Mouse (Mus musculus) lung, embryonic 15.5 days (tissue): ENCODE results near the gene Hace1. TPM values are rescaled to one million over a fixed set of nuclear protein-coding genes. Genes with fewer than 3 reads are reported as not detected.
A peak's percentile ranks its signal among the peaks of the same experiment; 100 is the strongest.
"Not testable (repeated sequence)": the region's sequence is repeated elsewhere in the genome, so short reads cannot be mapped to it uniquely, and the experiment has no call there.

Experiments used
- ATAC-seq: fragments of 200-750 bp; cut with Nextera tagmentation; 2 replicates; pipeline ENCODE4 v1.8.0; 2017; ENCODE audit warnings: moderate number of reproducible peaks, borderline replicate concordance; ENCODE audit not compliant: low FRiP score, low TSS enrichment; ENCODE audit errors: extremely low read depth
- H3K27ac ChIP-seq: fragments of 300-500 bp; sonication (generic); 2 replicates; pipeline ENCODE4 v1.5.1; 2015; ENCODE audit warnings: moderate library complexity, mild to moderate bottlenecking, inconsistent platforms
- H3K27me3 ChIP-seq: fragments of 300-500 bp; sonication (generic); 2 replicates; pipeline ENCODE4 v1.6.1; 2015; ENCODE audit warnings: inconsistent platforms
- H3K36me3 ChIP-seq: fragments of 300-500 bp; sonication (generic); 2 replicates; pipeline ENCODE4 v1.6.1; 2015; ENCODE audit warnings: inconsistent platforms
- H3K4me1 ChIP-seq: fragments of 300-500 bp; sonication (generic); 2 replicates; pipeline ENCODE4 v1.6.1; 2015; ENCODE audit warnings: inconsistent platforms
- H3K4me2 ChIP-seq: fragments of 300-500 bp; sonication (generic); 2 replicates; pipeline ENCODE4 v1.6.1; 2015; ENCODE audit warnings: inconsistent platforms, mild to moderate bottlenecking, moderate library complexity
- H3K4me3 ChIP-seq: fragments of 300-500 bp; sonication (generic); 2 replicates; pipeline ENCODE4 v1.5.1; 2015; ENCODE audit warnings: mild to moderate bottlenecking, inconsistent platforms
- H3K9ac ChIP-seq: fragments of 300-500 bp; sonication (generic); 2 replicates; pipeline ENCODE4 v1.6.1; 2015; ENCODE audit warnings: inconsistent platforms
- H3K9me3 ChIP-seq: fragments of 300-500 bp; sonication (generic); 2 replicates; pipeline ENCODE4 v1.6.1; 2016; ENCODE audit warnings: inconsistent platforms
- WGBS: fragments of 180-500 bp; shearing (Covaris S2); methylation state at CpG from one replicate; pipeline ENCODE4 v1.1.7; 2015; 5-methylcytosine and 5-hydroxymethylcytosine counted together
- polyA plus RNA-seq: library from polyadenylated mRNA; unstranded; fragments of >200 nt; fragmentation: Nextera tagmentation; extraction: Ambion mirVana; gene quantifications from 2 replicates; pipeline ENCODE4 v1.2.1, GENCODE M21; 2015

Hace1 gene
- polyA plus RNA-seq: 19.8 and 22.2 TPM in 2 replicates

GRCm38 (mm10) chr10:45577731-45578297 lies at the start of gene Hace1:
Gene Hace1, plus strand, starts transcription at chr10:45577829.
- H3K4me1 ChIP-seq: no peaks in the 10 kb centered on the region
- no peaks in the 10 kb centered on the region for H3K27me3 ChIP-seq
- ATAC-seq: peak; percentile 95
- peak within 1 kb of the TSS; percentile 96 for H3K27ac ChIP-seq
- peak within 1 kb of the TSS; percentile 93 for H3K4me3 ChIP-seq
- 1% methylated on average over 74 of the region's 79 CpGs for WGBS
- peak within 1 kb of the TSS; percentile 72 for H3K4me2 ChIP-seq
- no peaks in the 10 kb centered on the region for H3K9me3 ChIP-seq
- no peaks in the 10 kb centered on the region for H3K36me3 ChIP-seq
- H3K9ac ChIP-seq: peak within 1 kb of the TSS; percentile 71

GRCm38 (mm10) chr10:45537334-45537733 lies 40.3 kb upstream of the Hace1 start:
- not testable (repeated sequence) for H3K4me3 ChIP-seq, H3K27ac ChIP-seq, H3K9me3 ChIP-seq, H3K4me1 ChIP-seq, ATAC-seq, H3K4me2 ChIP-seq, H3K36me3 ChIP-seq, H3K9ac ChIP-seq, H3K27me3 ChIP-seq
- 91% methylated on average over 16 of the region's 16 CpGs for WGBS

GRCm38 (mm10) chr10:45542726-45543125 lies 34.9 kb upstream of the Hace1 start:
- H3K9me3 ChIP-seq: no peaks in the 10 kb centered on the region
- no peak overlapping the region for H3K9ac ChIP-seq
- H3K27me3 ChIP-seq: no peaks in the 10 kb centered on the region
- no peak for ATAC-seq
- no peaks in the 10 kb centered on the region for H3K36me3 ChIP-seq
- H3K4me1 ChIP-seq: no peaks in the 10 kb centered on the region
- no peak overlapping the region for H3K27ac ChIP-seq
- no peak overlapping the region for H3K4me3 ChIP-seq
- WGBS: 53% methylated on average over 2 of the region's 2 CpGs
- no peak overlapping the region for H3K4me2 ChIP-seq

- Histone ChIP-seq H3K4me3 (no peak overlapping the region), H3K4me1 (no peaks in the 10 kb centered on the region), H3K27ac (no peak overlapping the region), H3K36me3 (no peaks in the 10 kb centered on the region), H3K9ac (no peak overlapping the region), H3K9me3 (no peaks in the 10 kb centered on the region), H3K4me2 (no peak overlapping the region), H3K27me3 (no peaks in the 10 kb centered on the region)
- WGBS: 43% methylated on average over 7 of the region's 7 CpGs
- peak; percentile 23; the same call in 1 of the 2 replicates for ATAC-seq
Measured at GRCm38 (mm10) chr10:45546799-45547198, 30.8 kb upstream of the Hace1 start.

GRCm38 (mm10) chr10:45578298-45578821 lies 731 bp downstream of the Hace1 start:
- Histone ChIP-seq H3K4me2 (peak overlapping the region; percentile 72), H3K27me3 (no peaks in the 10 kb centered on the region), H3K9me3 (no peaks in the 10 kb centered on the region), H3K36me3 (no peaks in the 10 kb centered on the region), H3K4me3 (peak overlapping the region; percentile 93), H3K9ac (peak overlapping the region; percentile 71), H3K27ac (peak overlapping the region; percentile 96), H3K4me1 (no peaks in the 10 kb centered on the region)
- under 1% methylated on average over 23 of the region's 23 CpGs for WGBS
- ATAC-seq: peak; percentile 85

GRCm38 (mm10) chr10:45583310-45583709 lies 5.7 kb downstream of the Hace1 start:
- H3K9me3 ChIP-seq: no peaks in the 10 kb centered on the region
- no peak for ATAC-seq
- H3K4me3 ChIP-seq: no peak overlapping the region
- H3K9ac ChIP-seq: no peak overlapping the region
- no peak overlapping the region for H3K4me2 ChIP-seq
- no peaks in the 10 kb centered on the region for H3K27me3 ChIP-seq
- no peak overlapping the region for H3K27ac ChIP-seq
- 42% methylated on average over 1 of the region's 1 CpGs for WGBS
- no peaks in the 10 kb centered on the region for H3K36me3 ChIP-seq
- H3K4me1 ChIP-seq: no peaks in the 10 kb centered on the region

- no peak overlapping the region for H3K9ac ChIP-seq
- no peaks in the 10 kb centered on the region for H3K4me1 ChIP-seq
- H3K27me3 ChIP-seq: no peaks in the 10 kb centered on the region
- no peak overlapping the region for H3K4me3 ChIP-seq
- H3K9me3 ChIP-seq: no peaks in the 10 kb centered on the region
- ATAC-seq: no peak
- no peak overlapping the region for H3K4me2 ChIP-seq
- H3K27ac ChIP-seq: no peak overlapping the region
- no peaks in the 10 kb centered on the region for H3K36me3 ChIP-seq
- 87% methylated on average over 6 of the region's 6 CpGs for WGBS
Measured at GRCm38 (mm10) chr10:45583829-45584228, 6.2 kb downstream of the Hace1 start.

GRCm38 (mm10) chr10:45584311-45585102 lies 6.9 kb downstream of the Hace1 start:
- Histone ChIP-seq H3K4me3 (no peak overlapping the region), H3K4me1 (no peaks in the 10 kb centered on the region), H3K9me3 (no peaks in the 10 kb centered on the region), H3K27me3 (no peaks in the 10 kb centered on the region), H3K36me3 (no peaks in the 10 kb centered on the region), H3K9ac (no peak overlapping the region), H3K27ac (no peak overlapping the region), H3K4me2 (no peak overlapping the region)
- 81% methylated on average over 12 of the region's 12 CpGs for WGBS
- ATAC-seq: no peak

GRCm38 (mm10) chr10:45605853-45606252 lies 28.2 kb downstream of the Hace1 start:
- WGBS: 70% methylated on average over 3 of the region's 3 CpGs
- Histone ChIP-seq H3K4me3 (no peak overlapping the region), H3K9ac (no peak overlapping the region), H3K27ac (no peak overlapping the region), H3K4me1 (no peaks in the 10 kb centered on the region), H3K27me3 (no peaks in the 10 kb centered on the region), H3K36me3 (peaks cover 13% of the 10 kb centered on the region; the same call in 1 of the 2 replicates), H3K4me2 (no peak overlapping the region), H3K9me3 (no peaks in the 10 kb centered on the region)
- ATAC-seq: no peak

- Histone ChIP-seq H3K4me2 (no peak overlapping the region), H3K4me3 (no peak overlapping the region), H3K27me3 (no peaks in the 10 kb centered on the region), H3K4me1 (no peaks in the 10 kb centered on the region), H3K9ac (no peak overlapping the region), H3K36me3 (peaks cover 16% of the 10 kb centered on the region; the same call in 1 of the 2 replicates), H3K9me3 (no peaks in the 10 kb centered on the region), H3K27ac (no peak overlapping the region)
- no peak for ATAC-seq
- WGBS: 91% methylated on average over 1 of the region's 1 CpGs
Measured at GRCm38 (mm10) chr10:45610727-45611126, 33.1 kb downstream of the Hace1 start.

GRCm38 (mm10) chr10:45616012-45616411 lies 38.4 kb downstream of the Hace1 start:
- no peaks in the 10 kb centered on the region for H3K27me3 ChIP-seq
- H3K27ac ChIP-seq: no peak overlapping the region
- ATAC-seq: no peak
- H3K9ac ChIP-seq: no peak overlapping the region
- WGBS: 88% methylated on average over 5 of the region's 5 CpGs
- H3K36me3 ChIP-seq: 0 out of 2 replicates have a peak, but pooled peaks cover 8% of the 10 kb centered on the region
- H3K4me2 ChIP-seq: no peak overlapping the region
- H3K4me3 ChIP-seq: no peak overlapping the region
- no peaks in the 10 kb centered on the region for H3K9me3 ChIP-seq
- H3K4me1 ChIP-seq: no peaks in the 10 kb centered on the region

GRCm38 (mm10) chr10:45619039-45619438 lies 41.4 kb downstream of the Hace1 start:
- 0 out of 2 replicates have a peak, but pooled peaks cover 2% of the 10 kb centered on the region for H3K36me3 ChIP-seq

More at GRCm38 (mm10) chr10:45619039-45619438, 41.4 kb downstream of the Hace1 start:
- Histone ChIP-seq H3K27me3 (no peaks in the 10 kb centered on the region), H3K4me3 (no peak overlapping the region), H3K9ac (no peak overlapping the region), H3K9me3 (no peaks in the 10 kb centered on the region), H3K27ac (no peak overlapping the region), H3K4me1 (no peaks in the 10 kb centered on the region), H3K4me2 (no peak overlapping the region)
- ATAC-seq: no peak
- WGBS: 74% methylated on average over 3 of the region's 3 CpGs
